Comparison of ENCODE assay signal across 17 mouse cellular contexts in genomic region chr5:118717456-118717855, GRCm38 (mm10).
DNase-seq lines count a peak whose midpoint lies in the region; ATAC-seq and TF ChIP-seq lines count a peak whose summit lies in the region.
"Had no signal": no experiment of that assay in that cellular context is flagged by ENCODE, and none has a peak within 500 bp of the region (broad histone marks: within the 10 kb centered on the region; RNA-seq: fewer than 3 reads in every experiment).

No protein-coding gene starts in this region.

- DNase-seq in hindbrain, postnatal 0 days (ENCODE audit: low spot score): no peak
- DNase-seq in hindbrain, embryonic 11.5 days (ENCODE audit: low spot score): no peak
- DNase-seq in lung, postnatal 25 days (ENCODE audit: low spot score): peak; percentile 19
- no peak for DNase-seq in lung, adult 2 months
- no peak for DNase-seq in thymus, adult 2 months
- DNase-seq in thymus, adult 18-20 months: no peak
- DNase-seq: adrenal gland, adult 2 months; adrenal gland, postnatal 25 days; cerebellum, adult 2 months; cerebellum, postnatal 10 days; gastrocnemius, postnatal 25 days; heart, postnatal 36 days had no signal

- TF ChIP-seq POLR2A in lung, adult 2 months (IDR thresholded peaks at IDR 0.05; ENCODE audit: borderline replicate concordance, extremely low read depth, low read depth, low read length): no peak
- no peak for TF ChIP-seq POLR2A in thymus, adult 2 months (IDR thresholded peaks at IDR 0.05; ENCODE audit: control insufficient read depth, extremely low read depth, insufficient read depth, low read length, poor library complexity)

- H3K27ac ChIP-seq in hindbrain, postnatal 0 days: no peak overlapping the region
- no peak overlapping the region for H3K27ac ChIP-seq in hindbrain, embryonic 11.5 days (ENCODE audit: low read depth, low read length)
- H3K27ac ChIP-seq in thymus, adult 2 months (ENCODE audit: control insufficient read depth, insufficient read depth, low read length): 0 out of 2 replicates have a peak overlapping the region, but pooled peaks have one; percentile 27

- no peak overlapping the region for H3K9ac ChIP-seq in hindbrain, postnatal 0 days (replicated peaks; ENCODE audit: low read length)
- no peak overlapping the region for H3K9ac ChIP-seq in hindbrain, embryonic 11.5 days (ENCODE audit: low read depth, low read length)

- H3K4me2 ChIP-seq in hindbrain, postnatal 0 days (ENCODE audit: low read depth, low read length): no peak overlapping the region
- no peak overlapping the region for H3K4me2 ChIP-seq in hindbrain, embryonic 11.5 days (replicated peaks; ENCODE audit: low read depth, low read length)
- H3K4me2 ChIP-seq: hindbrain, embryonic 13.5 days had no signal

- 71% methylated on average over 10 of the region's 10 CpGs for WGBS in hindbrain, postnatal 0 days
- WGBS in hindbrain, embryonic 11.5 days: 81% methylated on average over 10 of the region's 10 CpGs
- 54% methylated on average over 10 of the region's 10 CpGs for WGBS in lung, adult 2 months
- WGBS in thymus, adult 2 months: 87% methylated on average over 10 of the region's 10 CpGs

- 0 out of 2 replicates have a peak, but pooled peaks have one; percentile 3 for TF ChIP-seq CTCF in hindbrain, postnatal 0 days (IDR thresholded peaks at IDR 0.05; ENCODE audit: low read depth)
- no peak for TF ChIP-seq CTCF in lung, adult 2 months (IDR thresholded peaks at IDR 0.05; ENCODE audit: insufficient read depth, low read length)
- no peak for TF ChIP-seq CTCF in thymus, adult 2 months (IDR thresholded peaks at IDR 0.05; ENCODE audit: borderline replicate concordance, control insufficient read depth, extremely low read depth, insufficient read depth, low read length, poor library complexity)

- no peak for ATAC-seq in hindbrain, postnatal 0 days
- no peak for ATAC-seq in hindbrain, embryonic 11.5 days (ENCODE audit: low FRiP score)
- ATAC-seq: forebrain, embryonic 14.5 days had no signal

- no peaks in the 10 kb centered on the region for H3K27me3 ChIP-seq in hindbrain, postnatal 0 days (ENCODE audit: insufficient read depth, low read length)
- H3K27me3 ChIP-seq in hindbrain, embryonic 11.5 days (ENCODE audit: control insufficient read depth, insufficient read depth, low read length): no peaks in the 10 kb centered on the region
- no peaks in the 10 kb centered on the region for H3K27me3 ChIP-seq in thymus, adult 2 months (ENCODE audit: control insufficient read depth, insufficient read depth, low read length)
- H3K27me3 ChIP-seq: heart, embryonic 12.5 days; hindbrain, embryonic 13.5 days had no signal

- H3K4me3 ChIP-seq in hindbrain, postnatal 0 days (ENCODE audit: low read length): no peak overlapping the region
- H3K4me3 ChIP-seq in hindbrain, embryonic 11.5 days (ENCODE audit: low read depth, low read length): no peak overlapping the region
- no peak overlapping the region for H3K4me3 ChIP-seq in lung, adult 2 months (replicated peaks; ENCODE audit: extremely low read depth, low read depth, low read length)
- H3K4me3 ChIP-seq in thymus, adult 2 months (ENCODE audit: control insufficient read depth, insufficient read depth, low read length): no peak overlapping the region
- H3K4me3 ChIP-seq: embryonic facial prominence, embryonic 10.5 days; forebrain, embryonic 10.5 days; heart, embryonic 12.5 days; hindbrain, embryonic 13.5 days had no signal

- peaks cover 18% of the 10 kb centered on the region for H3K4me1 ChIP-seq in hindbrain, postnatal 0 days (ENCODE audit: insufficient read depth, low read length)
- H3K4me1 ChIP-seq in hindbrain, embryonic 11.5 days (replicated peaks; ENCODE audit: control insufficient read depth, insufficient read depth, low read length): no peaks in the 10 kb centered on the region
- H3K4me1 ChIP-seq in lung, adult 2 months (ENCODE audit: control insufficient read depth, insufficient read depth, low read length): peaks cover 13% of the 10 kb centered on the region
- H3K4me1 ChIP-seq in thymus, adult 2 months (replicated peaks; ENCODE audit: control insufficient read depth, insufficient read depth, low read length): peaks cover 21% of the 10 kb centered on the region

- H3K9me3 ChIP-seq in hindbrain, postnatal 0 days (ENCODE audit: low read length): no peaks in the 10 kb centered on the region
- no peaks in the 10 kb centered on the region for H3K9me3 ChIP-seq in hindbrain, embryonic 11.5 days (ENCODE audit: control insufficient read depth, low read length)
- H3K9me3 ChIP-seq: embryonic facial prominence, embryonic 10.5 days; forebrain, embryonic 10.5 days; heart, embryonic 12.5 days; hindbrain, embryonic 13.5 days had no signal

- no peaks in the 10 kb centered on the region for H3K36me3 ChIP-seq in hindbrain, postnatal 0 days (ENCODE audit: insufficient read depth, low read length)
- H3K36me3 ChIP-seq in hindbrain, embryonic 11.5 days (ENCODE audit: control insufficient read depth, insufficient read depth, low read length): no peaks in the 10 kb centered on the region
- no peaks in the 10 kb centered on the region; the same call in 1 of the 2 replicates for H3K36me3 ChIP-seq in thymus, adult 2 months (ENCODE audit: control insufficient read depth, insufficient read depth, low read length)
